Mouse (Mus musculus): ENCODE measurements at regions not wholly inside any gene's neighbourhood (a gene's known extent, or its start where the extent isn't known, plus 50 kb on each side); places are given as distances from the start of the nearest gene placed in this dataset.

GRCm38 (mm10) chr15:19863979-19864378 is 585.1 kb upstream of the Cdh12 start:
- H3K27me3 ChIP-seq (replicated peaks; ENCODE audit: control insufficient read depth, insufficient read depth, low read length), result no peaks in the 10 kb centered on the region
- H3K4me3 ChIP-seq (ENCODE audit: insufficient read depth, low read depth, low read length), result no peak overlapping the region
- DNase-seq, result no peak
- WGBS, result 28% methylated on average over 1 of the region's 1 CpGs
- no peaks in the 10 kb centered on the region for H3K36me3 ChIP-seq (ENCODE audit: control insufficient read depth, insufficient read depth, low read length)
- TF ChIP-seq CTCF (conservative IDR thresholded peaks at IDR 0.05; ENCODE audit: insufficient read depth, insufficient read length, low read depth, low read length) (no peak), POLR2A (IDR thresholded peaks at IDR 0.05; ENCODE audit: low read depth, low read length) (no peak)
- no peak overlapping the region for H3K27ac ChIP-seq (ENCODE audit: insufficient read depth, low read depth, low read length)
- no peaks in the 10 kb centered on the region for H3K4me1 ChIP-seq (ENCODE audit: control insufficient read depth, insufficient read depth, low read length)

GRCm38 (mm10) chr15:19866559-19866958 is 582.5 kb upstream of the Cdh12 start:
- Histone ChIP-seq H3K4me1 (ENCODE audit: control insufficient read depth, insufficient read depth, low read length) (no peaks in the 10 kb centered on the region), H3K36me3 (ENCODE audit: control insufficient read depth, insufficient read depth, low read length) (no peaks in the 10 kb centered on the region), H3K27ac (ENCODE audit: insufficient read depth, low read depth, low read length) (no peak overlapping the region), H3K4me3 (ENCODE audit: insufficient read depth, low read depth, low read length) (no peak overlapping the region), H3K27me3 (replicated peaks; ENCODE audit: control insufficient read depth, insufficient read depth, low read length) (no peaks in the 10 kb centered on the region)
- 58% methylated on average over 1 of the region's 1 CpGs for WGBS
- TF ChIP-seq POLR2A (IDR thresholded peaks at IDR 0.05; ENCODE audit: low read depth, low read length), result no peak
- TF ChIP-seq CTCF (conservative IDR thresholded peaks at IDR 0.05; ENCODE audit: insufficient read depth, insufficient read length, low read depth, low read length), result no peak
- no peak for DNase-seq

GRCm38 (mm10) chr15:19869041-19869440 is 580.0 kb upstream of the Cdh12 start:
- no peaks in the 10 kb centered on the region for H3K4me1 ChIP-seq (ENCODE audit: control insufficient read depth, insufficient read depth, low read length)
- WGBS, result 30% methylated on average over 1 of the region's 1 CpGs
- H3K27ac ChIP-seq (ENCODE audit: insufficient read depth, low read depth, low read length), result no peak overlapping the region
- TF ChIP-seq POLR2A (IDR thresholded peaks at IDR 0.05; ENCODE audit: low read depth, low read length), result no peak
- TF ChIP-seq CTCF (conservative IDR thresholded peaks at IDR 0.05; ENCODE audit: insufficient read depth, insufficient read length, low read depth, low read length), result no peak
- no peak overlapping the region for H3K4me3 ChIP-seq (ENCODE audit: insufficient read depth, low read depth, low read length)
- H3K36me3 ChIP-seq (ENCODE audit: control insufficient read depth, insufficient read depth, low read length), result no peaks in the 10 kb centered on the region
- no peaks in the 10 kb centered on the region for H3K27me3 ChIP-seq (replicated peaks; ENCODE audit: control insufficient read depth, insufficient read depth, low read length)
- no peak for DNase-seq

- WGBS, result 57% methylated on average over 2 of the region's 2 CpGs
- no peak overlapping the region for H3K4me3 ChIP-seq (ENCODE audit: insufficient read depth, low read depth, low read length)
- TF ChIP-seq CTCF (conservative IDR thresholded peaks at IDR 0.05; ENCODE audit: insufficient read depth, insufficient read length, low read depth, low read length), result no peak
- TF ChIP-seq POLR2A (IDR thresholded peaks at IDR 0.05; ENCODE audit: low read depth, low read length), result no peak
- no peaks in the 10 kb centered on the region for H3K4me1 ChIP-seq (ENCODE audit: control insufficient read depth, insufficient read depth, low read length)
- H3K27ac ChIP-seq (ENCODE audit: insufficient read depth, low read depth, low read length), result no peak overlapping the region
- no peaks in the 10 kb centered on the region for H3K36me3 ChIP-seq (ENCODE audit: control insufficient read depth, insufficient read depth, low read length)
- DNase-seq, result no peak
- H3K27me3 ChIP-seq (replicated peaks; ENCODE audit: control insufficient read depth, insufficient read depth, low read length), result no peaks in the 10 kb centered on the region
These were observed 576.5 kb upstream of the Cdh12 start for GRCm38 (mm10) chr15:19872611-19873010.
